Mouse (Mus musculus): ENCODE measurements around the gene Mmp27. TPM values are rescaled to one million over a fixed set of nuclear protein-coding genes. Genes with fewer than 3 reads are reported as not detected.

The Mmp27 gene
- polyA plus RNA-seq, 1 experiment from 2014 or later: 0.17 TPM

DNA sequence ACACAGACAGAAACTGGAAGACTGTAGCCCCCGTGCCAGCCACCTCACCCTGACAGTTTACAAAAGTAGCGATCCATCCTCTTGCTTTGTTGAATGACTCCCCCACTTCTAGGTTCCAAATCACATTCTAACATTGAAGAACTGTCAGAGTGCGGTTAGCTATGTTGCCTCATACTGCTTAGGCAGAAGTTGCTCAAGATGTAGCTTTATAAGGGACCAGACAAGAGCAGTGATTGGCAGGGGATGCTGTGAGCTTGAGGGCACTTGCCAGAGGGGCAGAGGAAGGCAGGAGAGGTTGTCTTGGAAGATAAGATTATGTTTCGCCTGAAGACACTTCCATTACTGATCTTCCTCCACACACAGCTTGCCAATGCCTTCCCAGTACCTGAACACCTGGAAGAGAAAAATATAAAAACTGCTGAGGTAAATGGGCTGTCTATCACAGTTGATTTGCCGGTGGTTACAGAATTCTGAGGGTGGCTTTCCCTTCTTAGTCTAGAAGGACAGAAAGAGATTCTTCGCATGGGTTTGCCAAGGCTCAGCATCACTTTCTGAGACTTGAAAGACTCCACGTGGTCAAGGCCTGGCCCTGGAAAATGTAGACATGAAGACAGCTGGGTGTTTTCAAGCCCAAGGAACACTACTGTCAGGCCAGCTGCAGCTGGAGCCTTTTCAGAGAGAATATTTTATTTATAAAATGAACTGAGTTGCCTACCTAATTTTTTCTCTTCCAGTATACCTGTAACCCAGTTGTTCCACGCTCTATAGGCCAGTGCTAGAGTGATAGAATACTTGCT lies 12.8 kb upstream of the Mmp27 start, which contains the start of gene Mmp8:
Gene Mmp8 (plus strand): TSS at position 236 of the 797 bp plus-strand sequence.
- ATAC-seq (ENCODE audit: low read depth): no peak
- no peak for DNase-seq (ENCODE audit: low spot score)
- Histone ChIP-seq H3K4me3 (ENCODE audit: low read depth, low read length) (no peak within 1 kb of the TSS), H3K9ac (ENCODE audit: low read depth, low read length) (no peak within 1 kb of the TSS), H3K36me3 (ENCODE audit: control insufficient read depth, insufficient read depth, low read length) (no peaks in the 10 kb centered on the region), H3K4me2 (ENCODE audit: low read depth, low read length) (no peak within 1 kb of the TSS), H3K27me3 (replicated peaks; ENCODE audit: control insufficient read depth, insufficient read depth, low read length) (no peaks in the 10 kb centered on the region), H3K4me1 (ENCODE audit: control insufficient read depth, insufficient read depth, low read length) (no peaks in the 10 kb centered on the region), H3K9me3 (ENCODE audit: control insufficient read depth, low read length) (no peaks in the 10 kb centered on the region), H3K27ac (replicated peaks; ENCODE audit: low read depth, low read length) (no peak within 1 kb of the TSS)
- 80% methylated on average over 8 of the region's 8 CpGs for WGBS

DNA sequence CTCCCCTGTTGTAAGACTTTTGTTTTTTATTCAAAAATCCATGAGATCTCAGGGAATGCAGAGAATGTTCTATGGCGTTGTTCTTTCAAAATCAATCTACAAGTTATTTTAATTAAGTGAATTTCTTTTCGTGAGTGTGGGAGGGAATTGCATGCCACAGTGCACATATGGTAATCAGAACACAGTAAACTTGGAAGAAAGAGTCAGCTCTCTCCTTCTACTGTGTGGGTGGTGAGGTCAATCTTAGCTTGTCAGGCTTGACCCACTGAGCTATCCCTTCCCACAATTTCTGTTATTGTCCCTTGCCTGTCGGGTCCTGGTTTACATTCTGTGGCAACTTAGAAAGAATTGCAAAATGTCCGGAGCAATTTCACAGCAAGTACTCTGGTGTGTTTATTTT lies 11.2 kb upstream of the Mmp27 start:
- ATAC-seq (ENCODE audit: low read depth) (no peak), DNase-seq (ENCODE audit: low spot score) (no peak)
- Histone ChIP-seq H3K9ac (ENCODE audit: low read depth, low read length) (no peak overlapping the region), H3K4me2 (ENCODE audit: low read depth, low read length) (no peak overlapping the region), H3K27me3 (replicated peaks; ENCODE audit: control insufficient read depth, insufficient read depth, low read length) (no peaks in the 10 kb centered on the region), H3K4me1 (ENCODE audit: control insufficient read depth, insufficient read depth, low read length) (no peaks in the 10 kb centered on the region), H3K27ac (replicated peaks; ENCODE audit: low read depth, low read length) (no peak overlapping the region), H3K36me3 (ENCODE audit: control insufficient read depth, insufficient read depth, low read length) (no peaks in the 10 kb centered on the region), H3K4me3 (ENCODE audit: low read depth, low read length) (no peak overlapping the region), H3K9me3 (ENCODE audit: control insufficient read depth, low read length) (no peaks in the 10 kb centered on the region)
- WGBS: 53% methylated on average over 4 of the region's 4 CpGs

DNA sequence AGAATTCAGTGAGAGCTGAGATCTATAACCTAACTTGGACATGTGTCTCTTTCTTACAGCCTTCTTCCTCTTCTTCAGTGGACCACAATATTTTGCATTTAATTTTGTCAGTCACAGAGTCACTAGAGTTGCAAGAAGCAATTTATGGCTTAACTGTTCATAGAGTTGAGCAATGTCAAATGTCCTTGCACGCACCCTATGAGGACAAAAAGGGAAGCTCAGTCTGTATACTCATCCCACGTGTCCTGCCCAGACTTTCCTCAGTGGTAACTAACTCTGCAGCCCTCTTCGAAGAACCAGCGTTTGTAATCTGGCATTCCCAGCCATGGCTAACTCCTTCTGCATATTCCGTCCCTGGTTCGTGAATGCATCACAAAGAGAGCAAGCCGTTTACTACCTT lies 3.8 kb upstream of the Mmp27 start:
- Histone ChIP-seq H3K9me3 (ENCODE audit: control insufficient read depth, low read length) (no peaks in the 10 kb centered on the region), H3K4me1 (ENCODE audit: control insufficient read depth, insufficient read depth, low read length) (no peaks in the 10 kb centered on the region), H3K4me2 (ENCODE audit: low read depth, low read length) (no peak overlapping the region), H3K27ac (replicated peaks; ENCODE audit: low read depth, low read length) (no peak overlapping the region), H3K4me3 (ENCODE audit: low read depth, low read length) (no peak overlapping the region), H3K36me3 (ENCODE audit: control insufficient read depth, insufficient read depth, low read length) (no peaks in the 10 kb centered on the region), H3K9ac (ENCODE audit: low read depth, low read length) (no peak overlapping the region), H3K27me3 (replicated peaks; ENCODE audit: control insufficient read depth, insufficient read depth, low read length) (no peaks in the 10 kb centered on the region)
- no peak for ATAC-seq (ENCODE audit: low read depth)
- no peak for DNase-seq (ENCODE audit: low spot score)
- 66% methylated on average over 7 of the region's 7 CpGs for WGBS

DNA sequence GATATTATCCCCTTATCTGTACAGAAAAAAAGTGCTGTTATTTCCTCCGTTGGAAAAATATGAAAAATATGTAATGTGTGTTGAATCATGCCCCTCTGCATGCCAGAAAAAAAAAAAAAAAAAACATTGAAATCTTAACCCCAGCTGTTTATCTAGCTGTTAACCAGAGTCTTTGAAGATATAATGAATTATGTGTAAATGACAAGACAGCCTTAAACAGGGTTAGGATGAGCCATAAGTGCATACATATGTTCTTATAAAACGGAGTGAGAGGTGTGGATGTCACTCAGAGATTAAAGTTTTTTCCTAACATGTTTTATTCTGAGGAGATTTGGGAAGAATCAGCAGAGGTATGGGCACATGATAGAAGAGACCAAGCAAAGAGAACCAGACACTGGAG lies 3.3 kb upstream of the Mmp27 start:
- DNase-seq (ENCODE audit: low spot score): no peak
- no peak overlapping the region for H3K27ac ChIP-seq (replicated peaks; ENCODE audit: low read depth, low read length)

DNA sequence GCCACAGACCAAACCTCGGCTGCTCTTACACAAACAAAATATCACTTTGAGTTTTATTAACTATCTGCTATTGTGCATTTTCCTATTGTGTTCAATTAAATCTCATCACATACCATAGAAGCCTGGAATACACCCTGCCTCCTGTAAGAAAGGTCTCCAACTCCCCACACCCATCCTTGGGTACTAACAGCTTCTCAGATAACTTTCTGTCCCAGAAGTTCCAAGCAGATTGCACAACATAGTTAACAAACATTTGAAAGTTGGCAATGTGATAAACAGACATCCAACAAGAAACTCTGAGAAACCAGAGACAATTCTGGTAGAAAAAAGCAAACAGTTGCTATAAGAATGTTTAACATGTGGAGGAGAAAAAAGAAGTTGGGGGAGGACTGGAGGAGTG lies 711 bp upstream of the Mmp27 start:
- Histone ChIP-seq H3K4me2 (ENCODE audit: low read depth, low read length) (no peak overlapping the region), H3K4me3 (ENCODE audit: low read depth, low read length) (no peak overlapping the region), H3K27me3 (replicated peaks; ENCODE audit: control insufficient read depth, insufficient read depth, low read length) (no peaks in the 10 kb centered on the region), H3K4me1 (ENCODE audit: control insufficient read depth, insufficient read depth, low read length) (no peaks in the 10 kb centered on the region), H3K36me3 (ENCODE audit: control insufficient read depth, insufficient read depth, low read length) (no peaks in the 10 kb centered on the region), H3K9ac (ENCODE audit: low read depth, low read length) (no peak overlapping the region), H3K27ac (replicated peaks; ENCODE audit: low read depth, low read length) (no peak overlapping the region), H3K9me3 (ENCODE audit: control insufficient read depth, low read length) (no peaks in the 10 kb centered on the region)
- WGBS: 93% methylated on average over 1 of the region's 1 CpGs
- ATAC-seq (ENCODE audit: low read depth) (no peak), DNase-seq (ENCODE audit: low spot score) (no peak)

More for the DNA sequence above, 3.3 kb upstream of the Mmp27 start:
- H3K36me3 ChIP-seq (ENCODE audit: control insufficient read depth, insufficient read depth, low read length): no peaks in the 10 kb centered on the region
- H3K27me3 ChIP-seq (replicated peaks; ENCODE audit: control insufficient read depth, insufficient read depth, low read length): no peaks in the 10 kb centered on the region
- H3K9me3 ChIP-seq (ENCODE audit: control insufficient read depth, low read length): no peaks in the 10 kb centered on the region
- H3K4me3 ChIP-seq (ENCODE audit: low read depth, low read length): no peak overlapping the region
- no peak overlapping the region for H3K4me2 ChIP-seq (ENCODE audit: low read depth, low read length)
- WGBS: 43% methylated on average over 2 of the region's 2 CpGs
- no peaks in the 10 kb centered on the region for H3K4me1 ChIP-seq (ENCODE audit: control insufficient read depth, insufficient read depth, low read length)
- ATAC-seq (ENCODE audit: low read depth): no peak
- H3K9ac ChIP-seq (ENCODE audit: low read depth, low read length): no peak overlapping the region

DNA sequence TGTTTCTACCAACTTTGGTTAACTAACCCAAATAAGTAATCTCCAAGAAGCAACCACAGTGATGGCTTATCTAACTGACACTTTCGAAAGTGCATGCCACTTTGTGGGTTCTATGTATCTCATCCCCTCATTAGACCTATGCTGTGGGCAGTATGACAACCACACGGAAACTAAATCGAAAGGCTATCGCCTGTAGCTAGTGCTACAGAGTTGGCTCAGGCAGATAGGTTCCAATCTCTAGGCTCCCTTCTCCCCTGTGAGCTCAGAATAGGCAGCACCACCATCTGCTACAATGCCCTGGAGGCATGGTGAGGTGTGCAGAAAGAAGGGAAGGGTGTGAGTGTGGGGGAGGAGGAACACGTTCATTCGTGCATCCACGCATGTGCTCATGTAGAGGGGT lies 992 bp downstream of the Mmp27 start:
- no peaks in the 10 kb centered on the region for H3K9me3 ChIP-seq (ENCODE audit: control insufficient read depth, low read length)
- ATAC-seq (ENCODE audit: low read depth): no peak

DNA sequence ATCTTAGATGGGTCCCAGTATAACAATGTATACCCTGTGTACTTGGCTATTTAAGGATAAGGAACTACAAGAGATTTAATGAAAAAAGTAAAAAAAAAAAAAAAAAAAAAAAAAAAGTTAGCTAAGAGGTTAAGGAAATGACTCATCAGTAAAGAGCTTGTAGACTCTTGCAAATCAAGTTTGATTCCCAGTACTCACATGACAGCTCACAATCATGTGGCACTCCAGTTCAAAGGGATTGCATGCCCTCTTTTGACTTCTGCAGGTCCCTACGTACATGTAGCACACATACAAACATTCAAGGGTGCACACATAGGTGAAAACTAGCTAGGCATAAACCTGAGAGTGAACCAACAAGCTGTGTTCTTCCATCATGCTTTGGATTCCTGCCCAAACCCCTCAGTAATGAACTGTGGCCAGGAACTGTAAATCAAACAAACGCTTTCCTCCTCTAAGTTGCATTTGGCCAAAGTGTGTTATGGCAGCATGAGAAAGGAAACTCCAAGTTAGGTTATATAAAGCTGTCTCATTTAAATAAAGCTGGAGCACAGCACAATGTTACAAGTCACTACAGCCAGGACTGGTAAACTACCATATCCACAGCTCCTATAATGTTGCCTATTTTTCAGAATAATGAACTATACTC lies 1.6 kb downstream of the Mmp27 start:
- ATAC-seq (ENCODE audit: low read depth) (no peak), DNase-seq (ENCODE audit: low spot score) (peak; percentile 15)
- Histone ChIP-seq H3K4me3 (ENCODE audit: low read depth, low read length) (no peak overlapping the region), H3K27ac (replicated peaks; ENCODE audit: low read depth, low read length) (no peak overlapping the region), H3K4me1 (ENCODE audit: control insufficient read depth, insufficient read depth, low read length) (no peaks in the 10 kb centered on the region), H3K9ac (ENCODE audit: low read depth, low read length) (no peak overlapping the region), H3K27me3 (replicated peaks; ENCODE audit: control insufficient read depth, insufficient read depth, low read length) (no peaks in the 10 kb centered on the region), H3K36me3 (ENCODE audit: control insufficient read depth, insufficient read depth, low read length) (no peaks in the 10 kb centered on the region), H3K9me3 (ENCODE audit: control insufficient read depth, low read length) (no peaks in the 10 kb centered on the region), H3K4me2 (ENCODE audit: low read depth, low read length) (no peak overlapping the region)
- WGBS: 64% methylated on average over 2 of the region's 2 CpGs

More for the DNA sequence above, 992 bp downstream of the Mmp27 start:
- Histone ChIP-seq H3K9ac (ENCODE audit: low read depth, low read length) (no peak overlapping the region), H3K4me3 (ENCODE audit: low read depth, low read length) (no peak overlapping the region), H3K27me3 (replicated peaks; ENCODE audit: control insufficient read depth, insufficient read depth, low read length) (no peaks in the 10 kb centered on the region), H3K27ac (replicated peaks; ENCODE audit: low read depth, low read length) (no peak overlapping the region), H3K4me2 (ENCODE audit: low read depth, low read length) (no peak overlapping the region), H3K36me3 (ENCODE audit: control insufficient read depth, insufficient read depth, low read length) (no peaks in the 10 kb centered on the region), H3K4me1 (ENCODE audit: control insufficient read depth, insufficient read depth, low read length) (no peaks in the 10 kb centered on the region)
- 88% methylated on average over 7 of the region's 7 CpGs for WGBS
- no peak for DNase-seq (ENCODE audit: low spot score)

DNA sequence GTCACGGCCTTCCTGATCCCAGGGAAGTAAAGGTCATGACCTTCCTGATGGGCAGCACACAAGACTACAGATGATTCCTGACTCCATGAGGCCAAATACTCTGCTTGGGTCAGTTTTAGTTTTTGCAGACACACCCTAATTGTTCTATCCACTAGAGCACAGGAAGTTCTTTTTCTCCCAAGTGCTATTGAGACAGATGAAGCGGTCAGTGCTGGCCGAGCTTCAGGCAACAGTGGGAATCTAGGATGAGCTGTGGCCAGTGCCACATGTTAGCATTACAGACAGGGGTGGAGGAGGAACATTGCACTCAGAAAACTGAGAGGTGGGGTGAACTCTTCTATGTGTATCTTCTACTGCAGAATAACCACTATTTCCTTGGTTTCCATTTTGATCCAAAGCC lies 4.3 kb downstream of the Mmp27 start:
- H3K27ac ChIP-seq (replicated peaks; ENCODE audit: low read depth, low read length): no peak overlapping the region
- no peaks in the 10 kb centered on the region for H3K36me3 ChIP-seq (ENCODE audit: control insufficient read depth, insufficient read depth, low read length)
- DNase-seq (ENCODE audit: low spot score): no peak
- no peaks in the 10 kb centered on the region for H3K9me3 ChIP-seq (ENCODE audit: control insufficient read depth, low read length)
- no peak overlapping the region for H3K4me3 ChIP-seq (ENCODE audit: low read depth, low read length)
- no peaks in the 10 kb centered on the region for H3K4me1 ChIP-seq (ENCODE audit: control insufficient read depth, insufficient read depth, low read length)
- WGBS: 59% methylated on average over 3 of the region's 3 CpGs
- ATAC-seq (ENCODE audit: low read depth): no peak
- no peaks in the 10 kb centered on the region for H3K27me3 ChIP-seq (replicated peaks; ENCODE audit: control insufficient read depth, insufficient read depth, low read length)
- no peak overlapping the region for H3K4me2 ChIP-seq (ENCODE audit: low read depth, low read length)
- H3K9ac ChIP-seq (ENCODE audit: low read depth, low read length): no peak overlapping the region

DNA sequence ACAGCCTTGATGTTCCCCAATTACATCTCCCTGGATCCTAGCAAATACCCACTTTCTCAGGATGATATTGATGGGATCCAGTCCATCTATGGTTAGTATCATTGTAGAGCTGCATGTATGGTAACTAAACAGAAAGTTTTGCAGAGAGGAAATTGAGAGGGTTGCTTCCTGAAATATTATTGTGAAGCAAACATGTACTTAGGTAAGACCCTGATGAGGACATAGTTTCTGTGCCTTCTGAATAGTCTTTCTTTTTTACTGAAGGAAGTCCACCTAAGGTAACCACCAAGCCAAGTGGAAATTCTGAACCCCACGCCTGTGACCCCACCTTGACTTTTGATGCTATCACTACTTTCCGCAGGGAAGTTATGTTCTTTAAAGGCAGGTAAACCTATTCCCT lies 6.2 kb downstream of the Mmp27 start:
- H3K36me3 ChIP-seq (ENCODE audit: control insufficient read depth, insufficient read depth, low read length): no peaks in the 10 kb centered on the region
- DNase-seq (ENCODE audit: low spot score) (no peak), ATAC-seq (ENCODE audit: low read depth) (no peak)
- H3K27me3 ChIP-seq (replicated peaks; ENCODE audit: control insufficient read depth, insufficient read depth, low read length): no peaks in the 10 kb centered on the region
- no peak overlapping the region for H3K4me3 ChIP-seq (ENCODE audit: low read depth, low read length)
- H3K4me2 ChIP-seq (ENCODE audit: low read depth, low read length): no peak overlapping the region
- H3K9ac ChIP-seq (ENCODE audit: low read depth, low read length): no peak overlapping the region
- no peak overlapping the region for H3K27ac ChIP-seq (replicated peaks; ENCODE audit: low read depth, low read length)
- 84% methylated on average over 2 of the region's 2 CpGs for WGBS
- no peaks in the 10 kb centered on the region for H3K4me1 ChIP-seq (ENCODE audit: control insufficient read depth, insufficient read depth, low read length)
- no peaks in the 10 kb centered on the region for H3K9me3 ChIP-seq (ENCODE audit: control insufficient read depth, low read length)
